Mouse (Mus musculus): ENCODE data around the gene Mpp5.

DNA sequence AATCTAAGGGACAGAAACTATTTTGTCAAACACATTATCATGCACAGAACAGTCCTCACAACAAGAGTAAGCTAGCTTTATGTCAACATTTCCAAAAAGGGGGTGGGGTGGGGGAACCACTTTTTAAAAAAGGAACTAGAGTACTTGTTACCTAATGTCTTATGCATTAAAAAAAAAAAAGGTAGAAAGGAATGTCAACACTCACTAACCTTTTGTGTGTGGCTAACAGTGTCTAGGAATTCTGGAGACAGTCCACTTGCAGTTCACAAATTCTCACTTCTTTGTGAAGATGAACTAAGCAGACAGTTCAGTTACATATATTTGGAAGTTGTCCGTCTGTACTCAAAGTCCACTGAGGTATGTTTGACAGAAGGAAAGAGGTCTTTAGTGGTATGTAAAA, 1.3 kb upstream of the Mpp5 start:
- no peak for TF ChIP-seq CTCF (IDR thresholded peaks at IDR 0.05; ENCODE audit: extremely low read depth, insufficient read depth, low read length)
- TF ChIP-seq POLR2A (IDR thresholded peaks at IDR 0.05; ENCODE audit: extremely low read depth, insufficient read depth, low read length), result no peak
